Mouse (Mus musculus) midbrain, embryonic 11.5 days (tissue): ENCODE results near the gene Bbs9. TPM values are rescaled to one million over a fixed set of nuclear protein-coding genes. Genes with fewer than 3 reads are reported as not detected.

Source experiments
- ATAC-seq: fragments of 200-750 bp; cut with Nextera tagmentation; 2 replicates; pipeline ENCODE4 v1.8.0; 2017; ENCODE audit warnings: moderate TSS enrichment, moderate library complexity; ENCODE audit not compliant: low FRiP score
- DNase-seq: peaks from one replicate; pipeline ENCODE4 v3.0.0; 2015; ENCODE audit warnings: low spot score; ENCODE audit errors: missing footprints
- H3K27ac ChIP-seq: fragments of 300-500 bp; sonication (generic); 2 replicates; pipeline ENCODE4 v1.5.1; 2014; ENCODE audit warnings: low read depth, low read length
- H3K27me3 ChIP-seq: fragments of 300-500 bp; sonication (generic); 2 replicates; pipeline ENCODE4 v1.6.1; 2014; ENCODE audit warnings: mild to moderate bottlenecking, low read length, moderate library complexity, mixed read lengths; ENCODE audit not compliant: control insufficient read depth, insufficient read depth
- H3K36me3 ChIP-seq: fragments of 300-500 bp; sonication (generic); 2 replicates; pipeline ENCODE4 v1.6.1; 2014; ENCODE audit warnings: mild to moderate bottlenecking, low read length, moderate library complexity, mixed read lengths; ENCODE audit not compliant: control insufficient read depth, insufficient read depth
- H3K4me1 ChIP-seq: fragments of 300-500 bp; sonication (generic); 2 replicates; pipeline ENCODE4 v1.6.1; 2014; ENCODE audit warnings: low read length; ENCODE audit not compliant: control insufficient read depth, insufficient read depth
- H3K4me2 ChIP-seq: fragments of 300-500 bp; sonication (generic); 2 replicates; pipeline ENCODE4 v1.6.1; 2014; ENCODE audit warnings: mild to moderate bottlenecking, moderate library complexity
- H3K4me3 ChIP-seq: fragments of 300-500 bp; sonication (generic); 2 replicates; pipeline ENCODE4 v1.5.1; 2014; ENCODE audit warnings: low read depth, low read length
- H3K9ac ChIP-seq: fragments of 300-500 bp; sonication (generic); 2 replicates; pipeline ENCODE4 v1.6.1; 2014; ENCODE audit warnings: low read length
- H3K9me3 ChIP-seq: fragments of 300-500 bp; sonication (generic); 2 replicates; pipeline ENCODE4 v1.6.1; 2016; ENCODE audit warnings: low read length; ENCODE audit not compliant: control insufficient read depth
- WGBS: fragments of 180-500 bp; shearing (Covaris S2); extraction: QIAGEN DNeasy Blood & Tissue Kit; methylation state at CpG from one replicate; pipeline ENCODE4 v1.1.7; 2014; 5-methylcytosine and 5-hydroxymethylcytosine counted together
- polyA plus RNA-seq: library from polyadenylated mRNA; unstranded; fragments of >200 nt; fragmentation: Nextera tagmentation; extraction: Ambion mirVana; gene quantifications from 2 replicates; pipeline ENCODE4 v1.2.1, GENCODE M21; 2014

Gene Bbs9
- polyA plus RNA-seq, 1 experiment from 2014 or later, result 17.4 TPM

- H3K4me1 ChIP-seq, result no peaks in the 10 kb centered on the region
These were observed 273.1 kb downstream of the Bbs9 start for GRCm38 (mm10) chr9:22748617-22749016.

DNA sequence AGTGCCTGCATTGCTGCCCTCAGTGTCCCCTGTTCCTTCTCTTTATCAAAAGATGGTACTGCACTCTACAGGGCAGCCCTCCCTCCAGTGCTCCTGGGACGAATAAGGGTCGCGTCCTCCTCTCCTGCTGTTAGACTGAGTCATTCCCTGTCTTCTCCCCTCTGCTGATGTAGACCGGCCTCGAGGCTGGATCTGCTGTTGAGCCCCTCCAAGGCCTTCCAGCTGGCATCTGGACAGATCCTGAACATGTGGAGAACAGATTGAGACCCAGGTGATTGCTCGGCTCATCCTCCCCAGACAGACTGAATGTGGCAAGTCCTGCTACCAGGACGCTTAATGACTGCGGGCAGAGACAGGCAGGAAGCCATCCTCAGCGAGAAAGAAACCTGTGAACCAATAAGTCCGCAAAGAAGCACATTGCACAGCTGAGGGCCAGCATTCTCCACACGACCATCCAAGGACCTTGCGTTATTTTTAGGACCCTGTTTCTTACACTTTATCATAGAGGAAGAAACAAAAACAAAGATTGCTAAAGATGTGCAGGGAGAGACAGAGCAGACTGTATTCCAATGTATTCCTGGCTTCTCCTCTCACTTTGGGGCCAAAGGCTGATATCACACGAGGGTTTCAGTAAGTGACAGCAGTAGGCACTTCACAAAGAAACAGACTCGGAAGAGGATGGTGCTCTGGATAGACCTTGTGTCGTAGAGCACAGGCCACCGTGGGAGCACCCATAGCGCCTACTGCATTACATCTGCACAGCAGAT lies 275.4 kb downstream of the Bbs9 start:
- H3K27ac ChIP-seq, result no peak overlapping the region
- H3K27me3 ChIP-seq, result no peaks in the 10 kb centered on the region
- H3K4me3 ChIP-seq, result no peak overlapping the region
- no peak overlapping the region for H3K9ac ChIP-seq
- WGBS, result 84% methylated on average over 17 of the region's 17 CpGs
- H3K4me1 ChIP-seq, result no peaks in the 10 kb centered on the region
- ATAC-seq (no peak), DNase-seq (no peak)
- no peak overlapping the region for H3K4me2 ChIP-seq
- H3K36me3 ChIP-seq, result no peaks in the 10 kb centered on the region
- H3K9me3 ChIP-seq, result no peaks in the 10 kb centered on the region

More at GRCm38 (mm10) chr9:22748617-22749016, 273.1 kb downstream of the Bbs9 start:
- no peak for ATAC-seq
- H3K4me2 ChIP-seq, result no peak overlapping the region
- H3K9me3 ChIP-seq, result no peaks in the 10 kb centered on the region
- H3K4me3 ChIP-seq, result no peak overlapping the region
- 88% methylated on average over 2 of the region's 2 CpGs for WGBS
- no peak for DNase-seq
- no peaks in the 10 kb centered on the region for H3K36me3 ChIP-seq
- no peaks in the 10 kb centered on the region for H3K27me3 ChIP-seq
- H3K27ac ChIP-seq, result no peak overlapping the region
- H3K9ac ChIP-seq, result no peak overlapping the region

GRCm38 (mm10) chr9:22751546-22751929 lies 276.0 kb downstream of the Bbs9 start:
- H3K9me3 ChIP-seq, result no peaks in the 10 kb centered on the region
- ATAC-seq (no peak), DNase-seq (no peak)
- no peak overlapping the region for H3K4me2 ChIP-seq
- H3K27me3 ChIP-seq, result no peaks in the 10 kb centered on the region
- H3K9ac ChIP-seq, result no peak overlapping the region
- no peak overlapping the region for H3K4me3 ChIP-seq
- no peaks in the 10 kb centered on the region for H3K4me1 ChIP-seq
- no peak overlapping the region for H3K27ac ChIP-seq
- H3K36me3 ChIP-seq, result no peaks in the 10 kb centered on the region

DNA sequence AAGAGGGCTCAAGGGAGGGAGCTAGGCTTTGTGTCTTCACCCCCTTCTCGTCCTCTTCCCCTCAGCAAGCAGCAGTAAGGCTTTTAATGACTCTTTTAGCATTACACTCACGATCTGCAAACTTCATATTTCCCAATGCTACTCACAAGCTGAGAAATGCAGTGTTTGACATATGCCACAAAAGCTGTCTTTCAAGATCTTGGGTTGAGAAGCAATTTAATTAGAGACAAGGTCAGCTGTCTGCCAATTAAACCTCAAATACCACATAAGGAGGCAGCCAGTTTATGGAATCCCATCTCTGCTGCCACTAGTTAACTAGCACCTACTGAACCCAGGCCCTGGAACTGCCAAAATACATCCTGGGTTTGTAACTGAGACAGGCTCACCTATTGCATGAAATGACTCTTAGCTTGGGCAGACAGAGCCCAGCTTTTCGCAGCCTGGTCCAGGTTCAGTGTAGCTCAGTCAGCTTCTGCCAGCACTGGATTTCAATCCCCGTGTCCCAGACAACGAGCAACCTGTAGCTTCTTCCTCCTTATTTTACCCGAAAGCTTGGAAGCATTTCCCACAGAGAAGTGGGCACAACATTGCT lies 278.7 kb downstream of the Bbs9 start:
- Histone ChIP-seq H3K4me2 (no peak overlapping the region), H3K27me3 (no peaks in the 10 kb centered on the region), H3K4me1 (no peaks in the 10 kb centered on the region), H3K27ac (no peak overlapping the region), H3K36me3 (no peaks in the 10 kb centered on the region), H3K4me3 (no peak overlapping the region), H3K9me3 (no peaks in the 10 kb centered on the region), H3K9ac (no peak overlapping the region)
- ATAC-seq (no peak), DNase-seq (no peak)
- WGBS, result 68% methylated on average over 6 of the region's 6 CpGs

- Histone ChIP-seq H3K36me3 (no peaks in the 10 kb centered on the region), H3K4me1 (no peaks in the 10 kb centered on the region), H3K4me2 (no peak overlapping the region), H3K9ac (no peak overlapping the region), H3K4me3 (no peak overlapping the region), H3K27ac (no peak overlapping the region), H3K27me3 (no peaks in the 10 kb centered on the region), H3K9me3 (no peaks in the 10 kb centered on the region)
- DNase-seq (no peak), ATAC-seq (no peak)
- 83% methylated on average over 3 of the region's 3 CpGs for WGBS
These were observed 283.0 kb downstream of the Bbs9 start for GRCm38 (mm10) chr9:22758487-22758886.

- no peak for ATAC-seq
These were observed 283.7 kb downstream of the Bbs9 start for GRCm38 (mm10) chr9:22759241-22759640.

DNA sequence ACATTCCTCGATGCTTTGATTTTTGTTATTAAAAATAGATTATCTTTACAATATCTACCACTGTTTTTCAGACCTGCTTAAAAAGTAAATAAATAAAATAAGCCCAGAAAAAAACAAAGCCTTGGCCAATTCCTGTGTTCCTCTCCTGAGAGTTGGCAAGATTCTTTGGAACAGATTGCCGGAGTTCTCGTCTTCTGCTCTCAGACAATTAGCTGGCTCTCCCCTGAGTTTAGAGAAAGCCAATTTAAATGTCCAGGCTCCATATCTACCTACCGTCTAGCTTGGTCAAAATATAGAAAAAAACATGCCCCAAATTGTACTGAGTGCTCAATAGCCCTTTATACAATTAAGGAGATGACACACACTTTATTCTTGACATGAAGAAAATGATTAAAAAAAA lies 284.9 kb downstream of the Bbs9 start:
- H3K4me3 ChIP-seq, result no peak overlapping the region
- H3K27me3 ChIP-seq, result no peaks in the 10 kb centered on the region
- no peaks in the 10 kb centered on the region for H3K9me3 ChIP-seq
- no peak overlapping the region for H3K4me2 ChIP-seq
- no peak for ATAC-seq
- no peak overlapping the region for H3K9ac ChIP-seq
- DNase-seq, result no peak
- no peak overlapping the region for H3K27ac ChIP-seq
- no peaks in the 10 kb centered on the region for H3K4me1 ChIP-seq
- no peaks in the 10 kb centered on the region for H3K36me3 ChIP-seq
- WGBS, result 84% methylated on average over 4 of the region's 4 CpGs

More at GRCm38 (mm10) chr9:22759241-22759640, 283.7 kb downstream of the Bbs9 start:
- DNase-seq, result no peak
- H3K4me2 ChIP-seq, result no peak overlapping the region
- H3K4me1 ChIP-seq, result no peaks in the 10 kb centered on the region
- no peaks in the 10 kb centered on the region for H3K27me3 ChIP-seq
- H3K27ac ChIP-seq, result no peak overlapping the region
- no peaks in the 10 kb centered on the region for H3K9me3 ChIP-seq
- H3K9ac ChIP-seq, result no peak overlapping the region
- 73% methylated on average over 3 of the region's 3 CpGs for WGBS
- H3K36me3 ChIP-seq, result no peaks in the 10 kb centered on the region
- no peak overlapping the region for H3K4me3 ChIP-seq

GRCm38 (mm10) chr9:22761487-22761886 lies 286.0 kb downstream of the Bbs9 start:
- H3K36me3 ChIP-seq, result no peaks in the 10 kb centered on the region
- WGBS, result 91% methylated on average over 8 of the region's 8 CpGs
- H3K27ac ChIP-seq, result no peak overlapping the region
- no peaks in the 10 kb centered on the region for H3K9me3 ChIP-seq
- H3K4me1 ChIP-seq, result no peaks in the 10 kb centered on the region
- H3K4me3 ChIP-seq, result no peak overlapping the region
- no peaks in the 10 kb centered on the region for H3K27me3 ChIP-seq
- ATAC-seq (no peak), DNase-seq (no peak)
- H3K4me2 ChIP-seq, result no peak overlapping the region
- no peak overlapping the region for H3K9ac ChIP-seq

DNA sequence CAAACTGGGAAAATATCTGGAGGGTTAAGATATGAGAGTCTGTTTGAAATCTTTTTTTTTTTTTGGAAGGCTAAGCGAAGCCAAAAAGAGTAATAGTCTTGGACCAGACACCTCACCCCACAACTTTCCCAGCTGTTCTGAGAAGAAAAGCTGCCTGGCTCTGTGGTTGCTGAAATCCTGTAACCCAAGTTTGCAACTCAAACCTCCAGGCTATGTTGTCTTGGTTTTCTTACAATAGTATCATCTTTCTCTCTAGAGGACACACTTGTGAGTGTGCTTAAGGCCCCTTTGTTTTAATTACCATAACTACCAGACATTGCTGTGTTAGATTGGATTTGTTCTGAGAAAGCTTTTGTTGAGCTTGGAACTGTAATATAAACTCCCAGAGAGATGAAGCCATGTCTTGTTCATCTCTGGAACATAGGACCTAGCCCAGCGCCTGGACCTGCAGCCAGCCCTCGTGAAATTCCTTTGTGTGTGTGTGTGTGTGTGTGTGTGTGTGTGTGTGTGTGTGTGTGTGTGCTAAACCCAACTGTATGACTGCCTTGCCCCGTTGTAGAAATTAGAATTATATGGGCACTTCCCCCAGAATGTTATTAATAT lies 290.2 kb downstream of the Bbs9 start:
- 74% methylated on average over 4 of the region's 4 CpGs for WGBS
- no peaks in the 10 kb centered on the region for H3K9me3 ChIP-seq
- H3K4me3 ChIP-seq, result no peak overlapping the region
- no peaks in the 10 kb centered on the region for H3K4me1 ChIP-seq
- DNase-seq (no peak), ATAC-seq (no peak)
- no peak overlapping the region for H3K27ac ChIP-seq
- no peaks in the 10 kb centered on the region for H3K36me3 ChIP-seq
- no peak overlapping the region for H3K4me2 ChIP-seq
- no peaks in the 10 kb centered on the region for H3K27me3 ChIP-seq
- no peak overlapping the region for H3K9ac ChIP-seq
